Mouse (Mus musculus): ENCODE data around the gene Hnrnpf.

DNA sequence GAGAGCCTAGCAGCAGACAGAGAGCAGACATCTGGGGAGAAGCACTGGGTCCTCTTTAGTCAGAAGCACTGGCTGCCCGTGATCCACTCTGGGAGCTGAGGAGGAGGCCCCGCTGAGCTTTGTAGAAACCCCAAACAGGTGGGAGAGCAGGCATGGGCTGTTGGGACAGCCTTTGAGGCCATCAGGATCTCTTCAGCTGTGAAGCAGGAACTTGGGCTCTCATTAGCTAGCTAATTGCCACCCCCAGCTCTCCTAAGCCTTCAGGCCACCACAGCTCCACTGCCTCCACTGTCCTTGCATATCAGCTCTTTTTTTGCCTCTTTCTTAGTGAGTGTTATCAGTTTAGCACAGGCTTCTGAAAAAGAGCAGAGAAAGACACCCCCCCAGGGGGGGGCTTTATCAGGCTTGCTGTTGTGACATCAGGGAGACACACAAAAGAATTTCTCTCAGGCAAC lies 11.5 kb upstream of the Hnrnpf start:
- TF ChIP-seq POLR2A (IDR thresholded peaks at IDR 0.05; ENCODE audit: borderline replicate concordance, extremely low read depth, low read depth, low read length), result no peak
- TF ChIP-seq CTCF (IDR thresholded peaks at IDR 0.05; ENCODE audit: insufficient read depth, low read length), result no peak

Measured in lung, adult 2 months (tissue).